Mouse (Mus musculus): ENCODE data around the gene Galnt17.

DNA sequence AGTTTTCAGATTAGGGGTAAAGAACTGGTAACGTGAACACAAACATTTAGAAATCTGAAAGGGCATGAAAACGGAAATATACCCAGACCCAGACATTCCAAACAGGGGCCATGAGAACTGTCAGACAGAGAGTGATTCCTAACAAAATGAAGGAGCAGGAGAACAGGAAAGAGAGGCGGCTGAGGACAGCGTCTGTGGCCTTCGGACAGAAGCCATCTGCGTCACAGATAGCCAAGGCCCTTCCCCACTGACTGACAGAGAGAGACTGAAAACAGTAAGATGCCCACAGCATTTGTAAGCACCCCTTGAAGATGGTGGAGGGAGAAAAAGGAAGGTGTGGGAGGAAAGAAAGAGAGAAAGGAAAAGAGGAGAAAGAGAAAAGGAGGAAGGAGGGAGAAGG is 139.1 kb downstream of the Galnt17 start:
- TF ChIP-seq CTCF (IDR thresholded peaks at IDR 0.05; ENCODE audit: borderline replicate concordance, extremely low read depth, insufficient read depth, insufficient read length) = no peak
- TF ChIP-seq POLR2A (IDR thresholded peaks at IDR 0.05; ENCODE audit: borderline replicate concordance, extremely low read depth, insufficient read depth, insufficient read length, poor library complexity, severe bottlenecking) = no peak

Measured in brain, embryonic 14.5 days (tissue).